Mouse (Mus musculus) kidney, embryonic 15.5 days (tissue): ENCODE results near the gene Pcca. TPM values are rescaled to one million over a fixed set of nuclear protein-coding genes. Genes with fewer than 3 reads are reported as not detected.
A peak's percentile ranks its signal among the peaks of the same experiment; 100 is the strongest.

Experiments used
- ATAC-seq: fragments of 200-750 bp; cut with Nextera tagmentation; replicated peaks from 2 replicates; pipeline ENCODE4 v1.8.0; 2017; ENCODE audit warnings: moderate TSS enrichment; ENCODE audit not compliant: low FRiP score
- H3K27ac ChIP-seq: fragments of 300-500 bp; sonication (generic); 2 replicates; pipeline ENCODE4 v1.5.1; 2015; ENCODE audit warnings: mild to moderate bottlenecking, inconsistent platforms
- H3K27me3 ChIP-seq: fragments of 300-500 bp; sonication (generic); 2 replicates; pipeline ENCODE4 v1.6.1; 2015; ENCODE audit warnings: inconsistent platforms
- H3K36me3 ChIP-seq: fragments of 300-500 bp; sonication (generic); 2 replicates; pipeline ENCODE4 v1.6.1; 2015; ENCODE audit warnings: inconsistent platforms
- H3K4me1 ChIP-seq: fragments of 300-500 bp; sonication (generic); 2 replicates; pipeline ENCODE4 v1.6.1; 2015; ENCODE audit warnings: inconsistent platforms
- H3K4me2 ChIP-seq: fragments of 300-500 bp; sonication (generic); 2 replicates; pipeline ENCODE4 v1.6.1; 2015; ENCODE audit warnings: moderate library complexity, mild to moderate bottlenecking, inconsistent platforms
- H3K4me3 ChIP-seq: fragments of 300-500 bp; sonication (generic); replicated peaks from 2 replicates; pipeline ENCODE4 v1.5.1; 2015; ENCODE audit warnings: mild to moderate bottlenecking, inconsistent platforms
- H3K9ac ChIP-seq: fragments of 300-500 bp; sonication (generic); 2 replicates; pipeline ENCODE4 v1.6.1; 2015; ENCODE audit warnings: mild to moderate bottlenecking, inconsistent platforms
- H3K9me3 ChIP-seq: fragments of 300-500 bp; sonication (generic); replicated peaks from 2 replicates; pipeline ENCODE4 v1.6.1; 2016; ENCODE audit warnings: inconsistent platforms
- WGBS: fragments of 180-500 bp; shearing (Covaris S2); methylation state at CpG from one replicate; pipeline ENCODE4 v1.1.7; 2015; ENCODE audit warnings: mixed read lengths; 5-methylcytosine and 5-hydroxymethylcytosine counted together
- polyA plus RNA-seq: library from polyadenylated mRNA; unstranded; fragments of >200 nt; fragmentation: Nextera tagmentation; extraction: Ambion mirVana; gene quantifications from 2 replicates; pipeline ENCODE4 v1.2.1, GENCODE M21; 2015

The Pcca gene
- polyA plus RNA-seq, 1 experiment from 2014 or later, result 23.9 TPM

- Histone ChIP-seq H3K9me3 (no peaks in the 10 kb centered on the region; the same call in 1 of the 2 replicates), H3K4me2 (no peak overlapping the region), H3K36me3 (no peaks in the 10 kb centered on the region), H3K27ac (peak overlapping the region; percentile 82), H3K4me3 (no peak overlapping the region), H3K27me3 (no peaks in the 10 kb centered on the region), H3K9ac (no peak overlapping the region), H3K4me1 (peaks cover 32% of the 10 kb centered on the region)
- peak; percentile 81 for ATAC-seq
- WGBS, result 41% methylated on average over 4 of the region's 4 CpGs
These were observed 368.8 kb downstream of the Pcca start for GRCm38 (mm10) chr14:122902884-122903283.

GRCm38 (mm10) chr14:122903923-122904351 is 369.8 kb downstream of the Pcca start:
- H3K9me3 ChIP-seq, result peaks cover 4% of the 10 kb centered on the region; the same call in 1 of the 2 replicates
- H3K36me3 ChIP-seq, result no peaks in the 10 kb centered on the region
- peaks cover 32% of the 10 kb centered on the region for H3K4me1 ChIP-seq
- no peak for ATAC-seq
- no peaks in the 10 kb centered on the region for H3K27me3 ChIP-seq
- no peak overlapping the region for H3K9ac ChIP-seq
- H3K4me3 ChIP-seq, result no peak overlapping the region
- H3K4me2 ChIP-seq, result no peak overlapping the region
- WGBS, result 49% methylated on average over 2 of the region's 2 CpGs
- peak overlapping the region; percentile 56; the same call in 1 of the 2 replicates for H3K27ac ChIP-seq

GRCm38 (mm10) chr14:122905007-122905406 is 370.9 kb downstream of the Pcca start:
- Histone ChIP-seq H3K4me3 (no peak overlapping the region), H3K36me3 (no peaks in the 10 kb centered on the region), H3K27ac (no peak overlapping the region), H3K4me2 (no peak overlapping the region), H3K9me3 (peaks cover 4% of the 10 kb centered on the region; the same call in 1 of the 2 replicates), H3K9ac (no peak overlapping the region), H3K27me3 (no peaks in the 10 kb centered on the region), H3K4me1 (peaks cover 32% of the 10 kb centered on the region)
- ATAC-seq, result no peak
- WGBS, result 93% methylated on average over 1 of the region's 1 CpGs

- no peak overlapping the region for H3K27ac ChIP-seq
- no peaks in the 10 kb centered on the region for H3K36me3 ChIP-seq
- H3K9ac ChIP-seq, result no peak overlapping the region
- peaks cover 14% of the 10 kb centered on the region for H3K4me1 ChIP-seq
- no peak overlapping the region for H3K4me2 ChIP-seq
- 97% methylated on average over 4 of the region's 4 CpGs for WGBS
- no peaks in the 10 kb centered on the region for H3K27me3 ChIP-seq
- no peak overlapping the region for H3K4me3 ChIP-seq
- H3K9me3 ChIP-seq, result peaks cover 4% of the 10 kb centered on the region; the same call in 1 of the 2 replicates
- no peak for ATAC-seq
These were observed 374.0 kb downstream of the Pcca start for GRCm38 (mm10) chr14:122908075-122908474.

GRCm38 (mm10) chr14:122909368-122910091 is 375.4 kb downstream of the Pcca start:
- ATAC-seq, result no peak

GRCm38 (mm10) chr14:122911265-122911664 is 377.1 kb downstream of the Pcca start:
- H3K27me3 ChIP-seq, result no peaks in the 10 kb centered on the region
- H3K9me3 ChIP-seq, result peaks cover 4% of the 10 kb centered on the region; the same call in 1 of the 2 replicates
- H3K4me2 ChIP-seq, result no peak overlapping the region
- H3K4me1 ChIP-seq, result peaks cover 8% of the 10 kb centered on the region; the same call in 1 of the 2 replicates
- ATAC-seq, result no peak
- H3K9ac ChIP-seq, result no peak overlapping the region
- no peak overlapping the region for H3K27ac ChIP-seq
- H3K4me3 ChIP-seq, result no peak overlapping the region
- no peaks in the 10 kb centered on the region for H3K36me3 ChIP-seq

More at GRCm38 (mm10) chr14:122909368-122910091, 375.4 kb downstream of the Pcca start:
- 58% methylated on average over 5 of the region's 5 CpGs for WGBS
- no peak overlapping the region for H3K4me3 ChIP-seq
- peaks cover 4% of the 10 kb centered on the region; the same call in 1 of the 2 replicates for H3K9me3 ChIP-seq
- peaks cover 8% of the 10 kb centered on the region; the same call in 1 of the 2 replicates for H3K4me1 ChIP-seq
- H3K27me3 ChIP-seq, result no peaks in the 10 kb centered on the region
- H3K36me3 ChIP-seq, result no peaks in the 10 kb centered on the region
- no peak overlapping the region for H3K4me2 ChIP-seq
- H3K27ac ChIP-seq, result no peak overlapping the region
- no peak overlapping the region for H3K9ac ChIP-seq

- Histone ChIP-seq H3K4me2 (peak overlapping the region; percentile 95), H3K4me1 (peaks cover 8% of the 10 kb centered on the region; the same call in 1 of the 2 replicates), H3K4me3 (peak overlapping the region; percentile 69), H3K27ac (no peak overlapping the region), H3K36me3 (no peaks in the 10 kb centered on the region), H3K9me3 (peaks cover 4% of the 10 kb centered on the region; the same call in 1 of the 2 replicates), H3K9ac (no peak overlapping the region), H3K27me3 (no peaks in the 10 kb centered on the region)
- no peak for ATAC-seq
- 60% methylated on average over 1 of the region's 1 CpGs for WGBS
These were observed 378.0 kb downstream of the Pcca start for GRCm38 (mm10) chr14:122912137-122912536.

GRCm38 (mm10) chr14:122912812-122913498 is 378.8 kb downstream of the Pcca start:
- Histone ChIP-seq H3K4me3 (peak overlapping the region; percentile 69), H3K27me3 (no peaks in the 10 kb centered on the region)
- WGBS, result under 1% methylated on average over 58 of the region's 58 CpGs

GRCm38 (mm10) chr14:122913657-122914056 is 379.5 kb downstream of the Pcca start, which contains the start of gene Ggact:
Gene Ggact (minus strand): TSS chr14:122913757.
- WGBS, result 80% methylated on average over 6 of the region's 6 CpGs
- peaks cover 8% of the 10 kb centered on the region; the same call in 1 of the 2 replicates for H3K4me1 ChIP-seq
- H3K9ac ChIP-seq, result peak within 1 kb of the TSS; percentile 62
- peak within 1 kb of the TSS; percentile 54; the same call in 1 of the 2 replicates for H3K27ac ChIP-seq
- H3K4me2 ChIP-seq, result peak within 1 kb of the TSS; percentile 95
- no peak for ATAC-seq
- 0 out of 2 replicates have a peak, but pooled peaks cover 1% of the 10 kb centered on the region for H3K9me3 ChIP-seq
- H3K36me3 ChIP-seq, result peaks cover 3% of the 10 kb centered on the region; the same call in 1 of the 2 replicates
- H3K27me3 ChIP-seq, result no peaks in the 10 kb centered on the region
- peak within 1 kb of the TSS; percentile 69 for H3K4me3 ChIP-seq

More at GRCm38 (mm10) chr14:122912812-122913498, 378.8 kb downstream of the Pcca start:
- no peaks in the 10 kb centered on the region for H3K36me3 ChIP-seq
- ATAC-seq, result peak; percentile 92
- H3K4me1 ChIP-seq, result peaks cover 8% of the 10 kb centered on the region; the same call in 1 of the 2 replicates
- H3K27ac ChIP-seq, result peak overlapping the region; percentile 54; the same call in 1 of the 2 replicates
- H3K9me3 ChIP-seq, result 0 out of 2 replicates have a peak, but pooled peaks cover 4% of the 10 kb centered on the region
- peak overlapping the region; percentile 62 for H3K9ac ChIP-seq
- peak overlapping the region; percentile 95 for H3K4me2 ChIP-seq

- 0 out of 2 replicates have a peak, but pooled peaks cover 4% of the 10 kb centered on the region for H3K4me1 ChIP-seq
- no peaks in the 10 kb centered on the region for H3K27me3 ChIP-seq
- peaks cover 19% of the 10 kb centered on the region for H3K36me3 ChIP-seq
- no peak overlapping the region for H3K9ac ChIP-seq
- no peak overlapping the region for H3K27ac ChIP-seq
- no peak overlapping the region for H3K4me2 ChIP-seq
- ATAC-seq, result no peak
- 79% methylated on average over 1 of the region's 1 CpGs for WGBS
- H3K9me3 ChIP-seq, result no peaks in the 10 kb centered on the region
- H3K4me3 ChIP-seq, result no peak overlapping the region
These were observed 383.6 kb downstream of the Pcca start for GRCm38 (mm10) chr14:122917676-122918075.

GRCm38 (mm10) chr14:122920011-122920410 is 385.9 kb downstream of the Pcca start:
- no peaks in the 10 kb centered on the region for H3K9me3 ChIP-seq
- no peak overlapping the region for H3K4me2 ChIP-seq
- H3K27me3 ChIP-seq, result no peaks in the 10 kb centered on the region
- no peak overlapping the region for H3K27ac ChIP-seq
- H3K36me3 ChIP-seq, result peaks cover 24% of the 10 kb centered on the region
- 52% methylated on average over 5 of the region's 5 CpGs for WGBS
- no peak overlapping the region for H3K9ac ChIP-seq
- H3K4me1 ChIP-seq, result no peaks in the 10 kb centered on the region
- no peak for ATAC-seq
- no peak overlapping the region for H3K4me3 ChIP-seq

- no peaks in the 10 kb centered on the region for H3K9me3 ChIP-seq
- H3K4me1 ChIP-seq, result no peaks in the 10 kb centered on the region
- H3K27ac ChIP-seq, result no peak overlapping the region
- no peak overlapping the region for H3K4me2 ChIP-seq
- no peak overlapping the region for H3K4me3 ChIP-seq
- ATAC-seq, result no peak
- peaks cover 68% of the 10 kb centered on the region for H3K36me3 ChIP-seq
- no peak overlapping the region for H3K9ac ChIP-seq
- H3K27me3 ChIP-seq, result no peaks in the 10 kb centered on the region; the same call in 1 of the 2 replicates
- WGBS, result 93% methylated on average over 1 of the region's 1 CpGs
These were observed 402.3 kb downstream of the Pcca start for GRCm38 (mm10) chr14:122936460-122936859.
